Mouse (Mus musculus) erythroblast, embryonic 14.5 days (primary cell): ENCODE results near the gene Nyx. TPM values are rescaled to one million over a fixed set of nuclear protein-coding genes. Genes with fewer than 3 reads are reported as not detected.
"Not testable (repeated sequence)": the region's sequence is repeated elsewhere in the genome, so short reads cannot be mapped to it uniquely, and the experiment has no call there.

Experiments
- H3K27me3 ChIP-seq: 2 replicates; pipeline ENCODE4 v1.6.1; 2012; ENCODE audit warnings: inconsistent platforms; ENCODE audit not compliant: control insufficient read depth
- H3K36me3 ChIP-seq: 2 replicates; pipeline ENCODE4 v1.6.1; 2012; ENCODE audit warnings: mild to moderate bottlenecking, inconsistent platforms; ENCODE audit not compliant: control insufficient read depth
- H3K4me1 ChIP-seq: 2 replicates; pipeline ENCODE4 v1.6.1; 2012; ENCODE audit warnings: inconsistent platforms; ENCODE audit not compliant: control insufficient read depth
- H3K4me3 ChIP-seq: replicated peaks from 2 replicates; pipeline ENCODE3; 2012; ENCODE audit warnings: moderate library complexity, mild to moderate bottlenecking, inconsistent platforms
- H3K9me3 ChIP-seq: 2 replicates; pipeline ENCODE4 v1.6.1; 2012; ENCODE audit warnings: low read length, inconsistent platforms, mixed read lengths; ENCODE audit not compliant: control insufficient read depth
- GATA1 ChIP-seq: IDR thresholded peaks from 2 replicates; pipeline ENCODE4 v1.6.1; 2012; ENCODE audit warnings: low read length, inconsistent platforms, mixed read lengths
- TAL1 ChIP-seq: IDR thresholded peaks from 3 replicates; pipeline ENCODE4 v1.6.1; 2012; ENCODE audit warnings: low read length, inconsistent platforms, mixed read lengths
- polyA plus RNA-seq: library from polyadenylated mRNA; stranded (reverse); fragments of >175 nt; gene quantifications from 2 replicates; pipeline ENCODE4 v1.2.3, GENCODE M21; 2012

The Nyx gene
- not detected in 2 replicates for polyA plus RNA-seq

DNA sequence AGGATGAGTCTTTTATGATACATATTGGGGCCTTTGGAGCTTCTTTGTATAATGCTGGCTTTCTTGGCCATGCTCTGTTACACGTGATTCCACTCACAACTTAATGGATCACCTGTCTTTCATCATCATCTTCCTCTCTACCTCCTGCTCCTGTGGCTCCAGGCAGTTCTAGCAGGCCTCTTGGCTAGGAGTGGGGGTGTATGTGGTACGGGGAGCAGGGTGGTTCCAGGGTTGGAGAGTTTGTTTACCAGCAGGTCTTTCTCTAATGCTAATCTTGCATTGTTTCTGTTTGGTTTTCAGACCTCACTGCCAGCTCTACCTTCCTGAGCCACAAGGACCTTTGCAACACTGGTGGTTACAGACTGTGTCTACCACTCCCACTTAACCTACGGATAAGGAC, at the start of gene Nyx:
TSS of gene Nyx (plus strand) at position 301 of the 400 bp plus-strand sequence.
- TF ChIP-seq GATA1 = no peak
- TF ChIP-seq TAL1 = no peak
- no peaks in the 10 kb centered on the region; the same call in 1 of the 2 replicates for H3K27me3 ChIP-seq
- H3K4me1 ChIP-seq = peaks cover 13% of the 10 kb centered on the region
- no peaks in the 10 kb centered on the region; the same call in 1 of the 2 replicates for H3K9me3 ChIP-seq
- no peaks in the 10 kb centered on the region for H3K36me3 ChIP-seq
- H3K4me3 ChIP-seq = no peak within 1 kb of the TSS

DNA sequence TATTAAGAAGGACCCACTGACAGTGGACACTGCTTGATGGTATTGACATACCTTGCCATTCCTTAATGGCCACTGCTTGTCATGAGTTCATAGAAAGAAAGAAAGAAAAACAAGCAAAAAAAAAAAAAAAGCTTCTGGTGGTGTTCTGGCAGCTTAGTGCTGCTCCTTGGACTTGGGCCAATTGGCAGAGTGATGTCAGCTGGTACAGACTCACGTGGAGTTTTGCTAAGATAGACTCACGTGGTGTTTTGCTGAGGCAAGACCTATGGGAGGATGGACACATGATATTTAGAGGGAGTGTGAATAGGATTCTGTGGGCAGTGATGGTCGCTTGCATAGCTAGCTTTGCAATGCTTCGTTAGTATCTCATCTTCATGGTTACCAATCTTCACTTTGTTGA, 43.9 kb upstream of the Nyx start:
- no peaks in the 10 kb centered on the region for H3K36me3 ChIP-seq
- TF ChIP-seq GATA1 = no peak
- TF ChIP-seq TAL1 = no peak
- H3K27me3 ChIP-seq = no peaks in the 10 kb centered on the region; the same call in 1 of the 2 replicates
- no peaks in the 10 kb centered on the region for H3K9me3 ChIP-seq
- no peaks in the 10 kb centered on the region for H3K4me1 ChIP-seq
- no peak overlapping the region for H3K4me3 ChIP-seq

DNA sequence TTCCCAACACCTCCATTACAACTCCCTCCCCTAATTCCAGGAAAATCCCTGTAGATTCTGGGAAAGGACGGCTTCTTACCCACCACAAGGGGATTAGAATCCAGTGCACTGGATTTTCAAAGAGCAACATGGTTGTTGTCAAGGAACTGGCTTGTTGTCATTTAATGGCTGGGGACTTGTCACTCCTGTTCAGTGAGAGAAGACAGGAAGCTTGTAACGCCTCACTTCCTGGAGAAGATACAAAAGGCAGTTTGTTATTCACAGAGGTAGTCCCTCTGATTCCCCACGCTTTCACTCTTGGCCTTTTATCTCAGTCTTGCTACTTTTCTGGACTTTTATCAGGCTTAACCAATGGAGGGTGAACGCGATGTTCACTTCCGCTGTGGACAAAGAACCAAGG, 34.5 kb upstream of the Nyx start:
- no peaks in the 10 kb centered on the region for H3K27me3 ChIP-seq
- H3K4me3 ChIP-seq = no peak overlapping the region
- TF ChIP-seq GATA1 (no peak), TAL1 (no peak)
- no peaks in the 10 kb centered on the region for H3K9me3 ChIP-seq
- no peaks in the 10 kb centered on the region for H3K36me3 ChIP-seq
- no peaks in the 10 kb centered on the region for H3K4me1 ChIP-seq

DNA sequence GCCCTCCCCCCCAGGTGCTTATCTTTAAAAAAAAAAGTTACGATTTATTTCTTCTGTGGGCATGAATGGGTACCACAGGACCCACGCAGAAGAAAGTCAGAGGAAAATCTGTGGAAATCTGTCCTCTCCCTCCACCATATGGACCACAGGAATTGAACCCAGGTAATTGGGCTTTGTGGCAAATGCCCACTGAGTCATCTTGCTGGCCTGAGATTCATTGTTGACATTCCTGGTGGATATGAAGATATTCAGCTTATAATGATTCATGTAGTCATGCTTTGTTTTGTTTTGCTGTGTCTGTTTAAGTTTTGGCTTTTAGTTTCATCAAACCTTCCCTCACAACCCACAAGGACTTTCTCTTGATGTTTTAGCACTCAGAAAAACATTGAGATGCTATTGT, 29.9 kb upstream of the Nyx start:
- not testable (repeated sequence) for H3K36me3 ChIP-seq, H3K4me3 ChIP-seq, H3K4me1 ChIP-seq, H3K9me3 ChIP-seq, H3K27me3 ChIP-seq

DNA sequence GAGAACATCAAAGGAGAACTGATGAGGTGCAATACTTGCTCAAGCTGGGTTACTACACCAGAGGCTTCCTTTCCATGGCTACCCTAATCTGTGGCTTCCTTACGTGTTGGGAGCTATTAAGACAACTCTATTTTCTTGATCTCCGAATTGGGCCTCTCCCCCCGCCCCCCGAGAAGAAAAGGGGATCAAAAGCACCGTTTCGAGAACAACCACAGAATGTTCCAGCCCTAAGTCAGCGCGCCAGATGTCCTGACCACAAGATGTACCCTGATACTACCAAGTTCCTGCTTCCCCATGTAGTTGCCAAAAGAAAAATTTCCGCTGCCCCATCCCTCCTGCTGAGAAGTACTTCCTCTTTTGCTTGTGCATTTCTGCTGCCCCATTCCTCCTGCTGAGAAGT, 9.4 kb upstream of the Nyx start:
- not testable (repeated sequence) for H3K4me1 ChIP-seq, H3K36me3 ChIP-seq, H3K27me3 ChIP-seq, H3K9me3 ChIP-seq, H3K4me3 ChIP-seq

DNA sequence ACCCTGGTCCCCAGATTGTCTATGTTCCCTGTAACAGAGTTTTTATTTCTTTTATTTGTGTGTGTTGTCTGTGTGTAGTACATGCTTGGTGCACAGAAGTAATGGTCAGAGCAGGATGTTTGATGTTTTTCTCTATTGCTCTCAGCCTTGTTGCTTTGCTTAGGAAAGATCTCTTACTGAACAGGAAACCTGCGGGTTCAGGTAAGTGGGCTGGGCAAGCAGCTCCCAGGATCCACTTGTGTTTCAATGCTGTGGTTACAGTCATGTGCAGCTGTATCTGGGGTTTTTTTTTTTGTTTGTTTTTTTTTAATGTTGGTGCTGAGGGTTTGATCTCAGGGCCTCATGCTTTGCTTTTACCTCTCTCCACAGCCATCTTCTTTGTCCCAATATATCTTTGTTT, 7.1 kb upstream of the Nyx start:
- Histone ChIP-seq H3K4me3 (no peak overlapping the region), H3K27me3 (no peaks in the 10 kb centered on the region; the same call in 1 of the 2 replicates), H3K9me3 (no peaks in the 10 kb centered on the region), H3K4me1 (peaks cover 14% of the 10 kb centered on the region), H3K36me3 (no peaks in the 10 kb centered on the region)
- no peak for TF ChIP-seq TAL1

DNA sequence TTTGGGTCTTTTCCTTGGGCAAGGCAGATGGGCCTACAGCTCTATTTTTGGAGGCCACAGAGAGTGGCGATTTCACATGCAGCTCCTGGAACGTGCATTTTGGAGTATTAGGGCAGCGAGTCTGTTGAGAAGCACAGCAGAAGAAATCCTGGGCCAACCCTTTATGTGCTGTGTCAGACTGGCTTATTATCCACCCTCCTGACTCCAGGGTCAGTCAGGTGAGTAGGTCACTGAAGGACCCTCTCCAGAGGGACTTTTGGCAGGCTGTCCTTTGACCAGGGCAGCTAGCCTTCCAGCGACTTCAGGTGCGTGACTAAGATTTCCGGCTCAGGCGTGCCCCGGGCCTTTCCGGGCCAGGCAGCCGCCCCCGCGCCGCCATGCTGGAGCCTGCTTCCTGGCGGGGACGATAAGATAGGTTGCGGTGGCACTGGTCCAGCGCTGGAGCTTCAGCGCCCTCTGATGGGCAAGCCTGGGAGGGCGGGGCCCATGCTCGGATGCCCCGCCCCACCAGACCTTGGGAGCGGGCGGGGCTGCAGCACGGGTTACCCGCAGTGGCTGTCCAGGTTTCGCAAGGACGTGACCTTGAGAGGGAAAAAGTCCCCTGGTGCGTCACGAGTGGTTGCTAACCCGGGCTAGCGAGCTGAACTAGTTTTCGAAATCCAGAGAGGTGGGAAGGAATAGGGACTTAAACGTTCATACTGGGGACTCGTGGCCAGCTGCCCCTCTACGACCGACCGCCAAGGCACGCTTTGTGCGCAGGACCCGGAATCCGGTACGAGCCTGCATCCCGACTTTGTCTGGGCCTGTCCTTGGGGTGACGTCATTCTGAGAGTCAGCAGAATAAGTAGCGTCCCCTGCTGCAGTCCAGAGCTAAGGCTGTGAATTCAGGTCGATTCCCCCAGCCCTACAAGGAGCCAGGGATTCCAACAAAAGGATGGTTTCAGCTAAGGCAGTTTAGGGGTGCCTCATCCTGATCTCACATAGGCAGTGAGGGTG, 4.3 kb upstream of the Nyx start:
- H3K27me3 ChIP-seq = no peaks in the 10 kb centered on the region; the same call in 1 of the 2 replicates
- peaks cover 14% of the 10 kb centered on the region for H3K4me1 ChIP-seq
- peak overlapping the region; percentile 66 for H3K4me3 ChIP-seq
- no peaks in the 10 kb centered on the region; the same call in 1 of the 2 replicates for H3K9me3 ChIP-seq
- TF ChIP-seq GATA1 = 0 out of 2 replicates have a peak, but pooled peaks have one; percentile 39
- TF ChIP-seq TAL1 = 0 out of 3 replicates have a peak, but pooled peaks have one; percentile 32
- no peaks in the 10 kb centered on the region for H3K36me3 ChIP-seq

DNA sequence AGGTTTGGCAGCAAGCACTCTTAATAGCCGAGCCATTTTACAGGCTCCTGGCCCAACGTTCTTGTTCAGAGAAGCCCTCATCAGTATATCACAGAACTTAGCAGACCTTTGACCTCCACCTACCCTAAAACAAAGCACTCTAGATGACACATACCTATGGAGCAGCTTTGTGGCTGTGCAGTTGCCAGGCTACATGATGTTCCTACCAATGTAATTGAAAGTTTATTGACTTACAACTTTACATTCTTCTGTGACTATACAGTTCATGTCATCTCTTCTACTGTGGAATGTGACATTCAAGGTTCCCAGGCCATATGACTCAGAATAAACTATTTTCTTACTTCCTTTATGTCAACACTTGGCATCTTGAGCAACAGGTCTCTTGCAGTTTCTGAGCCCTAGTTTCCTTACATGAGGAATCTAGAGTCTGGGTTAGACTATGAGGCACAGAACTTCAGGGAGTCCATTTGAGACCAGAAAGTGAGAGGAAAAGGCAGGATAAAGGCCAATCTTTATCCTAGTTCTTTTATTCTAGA, 2.9 kb upstream of the Nyx start:
- Histone ChIP-seq H3K4me1 (peaks cover 14% of the 10 kb centered on the region), H3K27me3 (no peaks in the 10 kb centered on the region; the same call in 1 of the 2 replicates), H3K36me3 (no peaks in the 10 kb centered on the region), H3K9me3 (no peaks in the 10 kb centered on the region; the same call in 1 of the 2 replicates), H3K4me3 (no peak overlapping the region)
- TF ChIP-seq GATA1 (no peak), TAL1 (no peak)

DNA sequence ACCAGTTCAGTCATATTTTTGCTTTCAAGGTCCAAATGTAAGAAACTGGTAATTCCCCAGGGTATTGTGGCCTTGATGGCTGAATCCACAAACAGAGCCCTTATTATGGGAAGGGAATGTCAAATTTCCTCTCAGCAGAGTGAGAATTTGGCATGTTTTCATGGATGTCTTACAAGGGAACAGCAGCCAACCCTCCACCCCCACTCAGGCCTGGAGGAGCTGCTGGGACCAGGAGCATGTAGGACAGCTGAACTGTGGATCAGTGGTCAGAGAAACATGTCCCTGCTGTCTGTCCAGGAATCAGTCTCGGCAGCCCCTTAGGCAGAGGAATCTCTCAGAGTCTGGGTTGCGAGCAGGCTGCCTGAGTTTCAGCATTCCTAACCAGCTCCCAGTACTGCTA, 771 bp downstream of the Nyx start:
- no peaks in the 10 kb centered on the region for H3K36me3 ChIP-seq
- no peak overlapping the region for H3K4me3 ChIP-seq
- H3K9me3 ChIP-seq = no peaks in the 10 kb centered on the region; the same call in 1 of the 2 replicates
- TF ChIP-seq TAL1 (no peak), GATA1 (no peak)
- H3K27me3 ChIP-seq = no peaks in the 10 kb centered on the region; the same call in 1 of the 2 replicates
- peaks cover 4% of the 10 kb centered on the region for H3K4me1 ChIP-seq
